Mouse (Mus musculus) cerebellum, postnatal 36 days (tissue): ENCODE measurements around the gene Sh3bgrl2.

ENCODE experiments used
- DNase-seq, 2 experiments: peaks; one replicate each; pipeline ENCODE4 v3.0.0; 2021 to 2022; ENCODE audit warnings: mixed read lengths in 2 of 2

The Sh3bgrl2 gene

DNA sequence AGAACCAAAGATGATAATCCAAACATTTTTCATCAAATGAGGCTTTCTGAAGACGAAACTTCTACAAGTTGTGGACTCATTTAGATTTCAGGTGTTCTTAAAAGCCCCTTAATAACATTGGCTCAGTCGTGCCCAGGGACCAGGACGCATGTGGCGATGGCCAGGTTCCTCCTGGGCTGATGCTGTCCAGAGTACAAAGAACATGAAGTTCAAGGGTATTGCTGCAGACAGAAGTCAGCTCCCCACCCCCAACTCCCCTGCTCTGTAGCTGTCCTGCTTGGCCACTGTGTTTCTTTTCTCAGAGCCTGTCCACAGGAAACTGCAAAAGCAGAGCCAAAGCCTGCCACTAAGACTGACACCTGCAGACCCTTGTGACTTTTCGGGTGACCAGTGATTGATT, 45.7 kb downstream of the Sh3bgrl2 start:
- no peak for DNase-seq

GRCm38 (mm10) chr9:83596132-83596531, 48.0 kb downstream of the Sh3bgrl2 start:
- no peak for DNase-seq

GRCm38 (mm10) chr9:83596646-83597481, 48.7 kb downstream of the Sh3bgrl2 start:
- no peak for DNase-seq

GRCm38 (mm10) chr9:83598047-83598446, 49.9 kb downstream of the Sh3bgrl2 start:
- no peak for DNase-seq

DNA sequence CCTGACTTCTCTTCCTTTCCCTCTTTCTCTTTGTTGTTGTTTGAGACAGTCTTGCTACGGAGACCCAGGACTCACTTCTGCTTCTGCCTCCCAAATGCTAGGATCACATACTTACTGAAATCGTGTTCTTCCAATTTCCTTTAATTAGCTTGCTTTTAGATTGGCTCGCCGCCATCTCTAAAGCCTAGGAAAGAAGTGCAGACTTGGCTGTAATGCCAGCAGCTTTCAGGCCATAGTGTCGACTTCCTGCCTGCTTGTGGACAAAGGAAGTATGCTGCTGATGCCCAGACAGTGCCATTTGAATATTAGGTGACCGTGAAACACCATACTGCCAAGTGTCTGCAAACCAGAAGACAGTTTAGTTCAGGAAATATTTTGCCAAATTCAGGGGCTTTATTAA, 51.4 kb downstream of the Sh3bgrl2 start:
- DNase-seq = peak in 1 of 2 experiments; percentile 37

- peak; percentile 48 to 51 for DNase-seq
Measured at GRCm38 (mm10) chr9:83600286-83601048, 52.3 kb downstream of the Sh3bgrl2 start.

GRCm38 (mm10) chr9:83602176-83602770, 54.1 kb downstream of the Sh3bgrl2 start:
- no peak for DNase-seq

- DNase-seq = no peak
Measured at GRCm38 (mm10) chr9:83603159-83603558, 55.0 kb downstream of the Sh3bgrl2 start.

- DNase-seq = no peak
Measured at GRCm38 (mm10) chr9:83605886-83606640, 57.9 kb downstream of the Sh3bgrl2 start.

DNA sequence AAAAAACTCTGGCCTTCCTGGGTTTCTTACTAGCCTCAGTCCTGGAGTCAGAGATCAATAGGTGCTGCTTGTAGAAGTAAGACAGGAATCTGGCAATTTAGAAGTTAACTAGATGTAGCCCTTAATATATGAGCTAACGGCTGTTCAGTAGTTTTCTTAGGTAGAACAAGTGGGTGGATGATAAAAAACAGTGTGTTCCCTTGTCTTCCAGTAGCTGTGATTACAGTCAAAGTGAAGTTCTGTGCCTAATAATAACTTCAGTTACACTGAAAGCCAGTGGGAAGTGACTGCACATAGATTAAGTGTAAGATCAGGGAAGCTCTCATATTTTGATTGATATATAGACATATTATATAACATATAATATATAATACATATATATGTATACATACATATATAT, 60.0 kb downstream of the Sh3bgrl2 start:
- no peak for DNase-seq

DNA sequence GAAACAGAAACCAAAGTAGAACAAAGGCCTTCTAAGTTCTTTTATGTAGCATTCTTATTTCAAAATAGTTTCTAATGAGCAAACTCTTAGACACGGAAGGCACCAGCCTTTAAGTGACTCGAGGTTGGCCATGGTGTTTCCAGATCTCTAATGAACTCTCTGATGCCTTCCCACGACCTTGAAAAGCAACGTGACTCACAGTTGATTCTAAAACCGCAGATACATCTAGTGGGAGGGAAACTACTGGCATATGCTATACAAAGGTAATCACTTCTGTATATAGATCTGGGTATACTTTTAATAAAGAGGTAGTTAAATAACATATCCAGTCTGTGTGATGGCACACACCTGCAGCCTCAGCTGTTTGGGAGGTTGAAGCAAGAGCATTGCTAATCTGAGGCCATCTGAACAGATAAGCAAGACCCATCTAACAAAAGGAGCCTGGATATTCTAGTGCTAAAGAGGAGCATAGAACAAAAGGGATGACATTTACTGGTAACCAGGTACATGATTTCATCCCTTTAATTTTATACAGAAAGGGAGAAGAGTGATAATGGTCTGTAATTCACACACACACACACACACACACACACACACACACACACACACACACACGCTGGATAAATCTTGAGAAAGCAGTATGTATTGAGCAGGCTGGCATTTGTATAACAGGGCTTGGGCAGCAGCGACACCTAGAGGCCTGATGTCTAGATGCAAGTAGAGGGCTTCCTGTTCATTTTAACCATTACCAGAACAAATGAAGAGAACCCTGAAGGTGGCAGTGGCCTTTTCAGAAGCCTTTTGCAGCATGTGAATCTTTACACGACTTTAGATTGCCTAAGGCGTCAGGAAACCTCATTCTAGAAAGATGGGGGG, 61.5 kb downstream of the Sh3bgrl2 start:
- peak; percentile 83 to 87 for DNase-seq

DNA sequence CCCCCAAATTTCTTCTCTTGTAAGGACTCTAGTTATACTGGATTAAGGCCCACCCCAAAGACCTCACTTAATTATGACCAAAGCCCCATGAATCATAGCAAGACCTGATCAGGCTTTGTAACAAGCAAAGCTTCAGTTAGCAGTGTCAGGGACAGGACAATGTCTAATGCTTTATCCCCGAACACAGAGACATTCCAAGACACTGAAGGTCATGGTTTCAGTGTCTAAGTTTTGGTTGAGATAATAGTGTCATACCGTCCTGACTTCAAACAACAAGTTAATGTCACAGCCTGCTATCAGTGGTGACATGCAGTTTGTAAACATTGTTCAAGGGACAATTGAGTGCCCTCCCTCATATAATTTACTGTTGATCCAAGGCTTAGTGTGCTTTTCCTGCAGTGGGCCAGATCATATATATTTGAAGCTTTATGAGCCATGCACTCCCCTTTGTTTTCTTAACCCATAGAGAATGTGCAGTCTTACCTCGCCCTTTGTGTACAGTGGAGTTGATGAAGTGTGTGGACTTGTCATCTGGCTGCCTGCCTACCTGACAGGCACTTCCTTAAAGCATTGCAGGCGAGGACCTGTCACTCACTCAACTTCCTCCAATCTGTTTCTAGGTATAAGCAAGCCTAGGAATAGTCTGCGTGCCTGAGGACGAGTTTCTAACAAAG, 67.9 kb downstream of the Sh3bgrl2 start:
- DNase-seq = no peak

- no peak for DNase-seq
Measured at GRCm38 (mm10) chr9:83616586-83617081, 68.5 kb downstream of the Sh3bgrl2 start.

GRCm38 (mm10) chr9:83623455-83623854, 75.3 kb downstream of the Sh3bgrl2 start:
- no peak for DNase-seq

GRCm38 (mm10) chr9:83624193-83624592, 76.1 kb downstream of the Sh3bgrl2 start:
- no peak for DNase-seq

- DNase-seq = no peak
Measured at GRCm38 (mm10) chr9:83625085-83625484, 77.0 kb downstream of the Sh3bgrl2 start.

DNA sequence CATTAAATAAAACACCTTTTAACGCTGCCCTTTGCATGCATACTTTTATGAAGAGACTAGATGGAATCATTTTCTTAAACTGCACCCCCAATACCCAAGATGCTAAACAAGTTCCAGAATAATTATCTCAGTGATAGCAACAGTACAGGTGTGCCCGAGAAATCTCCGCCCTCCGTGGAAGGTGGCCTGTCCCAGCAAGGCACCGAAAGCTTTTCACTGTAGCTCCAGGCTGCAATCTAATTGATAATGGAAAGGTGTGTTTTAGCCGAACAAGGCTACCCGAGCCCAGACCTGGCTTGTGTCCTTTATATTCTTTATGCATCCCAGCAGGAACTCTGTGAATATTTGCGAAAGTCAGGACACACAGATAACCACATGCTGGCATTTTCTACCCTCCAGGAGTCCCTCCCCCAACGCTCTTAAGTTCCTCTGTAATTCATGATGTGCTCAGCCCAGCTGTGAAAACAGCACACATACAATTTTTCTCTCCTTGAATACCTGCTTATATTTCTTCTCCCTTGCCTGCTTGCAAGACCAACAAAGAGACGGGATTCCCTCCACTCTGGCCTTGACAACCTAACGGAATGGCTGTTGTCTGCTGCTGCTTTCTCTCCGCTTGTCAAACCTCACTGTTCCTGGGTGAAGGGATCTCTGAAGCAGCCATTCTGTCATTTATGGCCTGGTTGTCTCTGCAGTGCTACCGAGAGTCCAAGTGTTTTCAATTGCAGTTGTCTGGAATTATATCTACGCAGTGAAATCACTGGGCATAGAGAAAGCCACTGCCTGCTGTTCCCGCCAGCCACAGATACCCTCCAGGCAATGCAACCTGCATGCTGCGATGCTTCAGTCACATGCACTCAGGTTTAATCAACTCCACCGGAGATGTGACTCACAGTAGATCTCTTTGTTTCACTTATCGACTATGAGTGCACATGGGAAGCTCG, 80.8 kb downstream of the Sh3bgrl2 start:
- no peak for DNase-seq

GRCm38 (mm10) chr9:83630341-83630740, 82.2 kb downstream of the Sh3bgrl2 start:
- no peak for DNase-seq

- no peak for DNase-seq
Measured at GRCm38 (mm10) chr9:83631920-83632319, 83.8 kb downstream of the Sh3bgrl2 start.

DNA sequence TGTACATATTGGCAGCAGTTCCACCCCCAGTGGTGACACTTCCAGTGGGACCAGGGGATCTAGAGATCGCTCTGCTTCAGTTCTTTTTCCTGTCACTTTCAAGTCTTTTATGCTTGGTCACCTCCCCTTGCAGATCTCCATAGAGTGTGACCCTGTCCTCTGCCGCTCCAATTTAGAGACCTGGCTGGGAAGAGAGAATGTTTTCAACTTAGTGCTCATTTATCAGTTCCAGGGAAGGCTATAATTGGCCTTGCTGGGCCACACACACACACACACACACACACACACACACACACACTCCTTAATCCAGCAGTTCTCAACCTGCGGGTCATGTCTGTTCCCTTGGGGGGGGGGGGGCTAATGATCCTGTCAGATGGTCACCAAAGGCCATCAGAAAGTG, 86.6 kb downstream of the Sh3bgrl2 start:
- no peak for DNase-seq
